ENCODE assay signal across 11 mouse cellular contexts in genomic region chr4:141313481-141313880, GRCm38 (mm10). TPM values are rescaled to one million over a fixed set of nuclear protein-coding genes. Genes with fewer than 3 reads are reported as not detected.
DNase-seq lines count a peak whose midpoint lies in the region; ATAC-seq and TF ChIP-seq lines count a peak whose summit lies in the region.
"Had no signal": no experiment of that assay in that cellular context is flagged by ENCODE, and none has a peak within 500 bp of the region (broad histone marks: within the 10 kb centered on the region; RNA-seq: fewer than 3 reads in every experiment).

No protein-coding gene starts in this region.

- H3K27ac ChIP-seq in heart, adult 2 months, result peak overlapping the region; percentile 4; the same call in 1 of the 2 replicates
- H3K27ac ChIP-seq in kidney, embryonic 15.5 days, result peak overlapping the region; percentile 87; the same call in 1 of the 2 replicates
- H3K27ac ChIP-seq: liver, embryonic 15.5 days had no signal

- intact Hi-C loops in heart, adult 2 months (cut with DNase I), result no loop called here
- intact Hi-C loops in heart, postnatal 10 days (cut with DNase I), result loop anchor here (5.0 kb wide), 1 partner anchor 36 kb away; no protein-coding TSS in a partner anchor

- peaks cover 40% of the 10 kb centered on the region for H3K4me1 ChIP-seq in heart, adult 2 months (ENCODE audit: control insufficient read depth, insufficient read depth, low read length)
- peaks cover 78% of the 10 kb centered on the region for H3K4me1 ChIP-seq in kidney, embryonic 15.5 days

- no peak overlapping the region for H3K4me3 ChIP-seq in heart, adult 2 months
- no peak overlapping the region for H3K4me3 ChIP-seq in kidney, embryonic 15.5 days (replicated peaks)
- H3K4me3 ChIP-seq: liver, embryonic 15.5 days; midbrain, embryonic 13.5 days had no signal

- H3K9me3 ChIP-seq in kidney, embryonic 15.5 days (replicated peaks), result no peaks in the 10 kb centered on the region
- H3K9me3 ChIP-seq: liver, embryonic 15.5 days; midbrain, embryonic 13.5 days had no signal

- no peaks in the 10 kb centered on the region for H3K27me3 ChIP-seq in heart, adult 2 months (ENCODE audit: control insufficient read depth, insufficient read depth, low read length)
- no peaks in the 10 kb centered on the region for H3K27me3 ChIP-seq in kidney, embryonic 15.5 days
- H3K27me3 ChIP-seq: liver, embryonic 15.5 days; midbrain, embryonic 13.5 days had no signal

- TF ChIP-seq POLR2A in heart, adult 2 months (IDR thresholded peaks at IDR 0.05; ENCODE audit: insufficient read depth, low read depth, low read length), result no peak

- no peak overlapping the region for H3K4me2 ChIP-seq in kidney, embryonic 15.5 days
- H3K4me2 ChIP-seq: liver, embryonic 15.5 days; midbrain, embryonic 13.5 days had no signal

- no peak for DNase-seq in heart, adult 2 months
- no peak for DNase-seq in heart, postnatal 10 days
- DNase-seq in kidney, adult 8-10 months, result no peak
- DNase-seq in retina, postnatal 1 day, result peak; percentile 60
- DNase-seq in retina, embryonic 14.5 days (ENCODE audit: low spot score), result no peak
- DNase-seq in thymus, adult 18-20 months, result no peak
- DNase-seq in adrenal gland, postnatal 25 days, result no peak
- DNase-seq: cerebellum, adult 11 months had no signal

- peaks cover 13% of the 10 kb centered on the region for H3K36me3 ChIP-seq in heart, adult 2 months (ENCODE audit: control insufficient read depth, insufficient read depth, low read length)
- peaks cover 26% of the 10 kb centered on the region for H3K36me3 ChIP-seq in kidney, embryonic 15.5 days
- H3K36me3 ChIP-seq: liver, embryonic 15.5 days had no signal

- no peak for TF ChIP-seq CTCF in heart, adult 2 months (IDR thresholded peaks at IDR 0.05)

- TF ChIP-seq EP300 in heart, adult 2 months (IDR thresholded peaks at IDR 0.05; ENCODE audit: insufficient read depth, low read depth, low read length), result no peak

- H3K9ac ChIP-seq in heart, adult 2 months (ENCODE audit: low read depth, low read length), result no peak overlapping the region
- H3K9ac ChIP-seq in kidney, embryonic 15.5 days, result no peak overlapping the region
- H3K9ac ChIP-seq: liver, embryonic 15.5 days; midbrain, embryonic 13.5 days had no signal

- ATAC-seq in kidney, embryonic 15.5 days (replicated peaks; ENCODE audit: low FRiP score), result no peak
- ATAC-seq: midbrain, embryonic 13.5 days had no signal

- H3K79me2 ChIP-seq in heart, adult 2 months (replicated peaks; ENCODE audit: control insufficient read depth, insufficient read depth, low read length), result no peaks in the 10 kb centered on the region; the same call in 1 of the 2 replicates

- 55% methylated on average over 8 of the region's 8 CpGs for WGBS in heart, adult 2 months
- WGBS in kidney, embryonic 15.5 days, result 69% methylated on average over 8 of the region's 8 CpGs

RNA-seq across cellular contexts. Expression of gene Epha2, which starts 12.4 kb away (rescaled TPM):
- 1 to 10 TPM; 5.5 to 7.7 TPM for total RNA-seq in heart, adult 2 months (2021)
- 7.0 and 8.7 TPM in 2 replicates for polyA plus RNA-seq in heart, adult 2 months (2012; rRNA removed)
- 1 to 10 TPM; 8.1 TPM for total RNA-seq in heart, postnatal 10 days (2021)
- polyA plus RNA-seq in kidney, embryonic 15.5 days (2015; fragmentation: Nextera tagmentation; extraction: Ambion mirVana), result 6.8 and 7.1 TPM in 2 replicates
- total RNA-seq in adrenal gland, postnatal 25 days (2021), result 18.7 and 19.3 TPM in 2 replicates

RNA-seq across cellular contexts. Expression of gene Fam131c, which starts 54.5 kb away (rescaled TPM):
- 1 to 10 TPM; 2.0 to 2.2 TPM for total RNA-seq in heart, adult 2 months (2021)
- polyA plus RNA-seq in heart, adult 2 months (2012; rRNA removed), result 0.29 and 2.9 TPM in 2 replicates
- 1 to 10 TPM in 1 of 2 experiments, under 1 TPM in 1; 0.94 to 2.9 TPM for total RNA-seq in heart, postnatal 10 days (2021)
- 2.0 and 2.4 TPM in 2 replicates for polyA plus RNA-seq in kidney, embryonic 15.5 days (2015; fragmentation: Nextera tagmentation; extraction: Ambion mirVana)
- total RNA-seq in adrenal gland, postnatal 25 days (2021), result 1.8 and 2.1 TPM in 2 replicates
